Mouse (Mus musculus): ENCODE results near the gene Hectd1. TPM values are rescaled to one million over a fixed set of nuclear protein-coding genes. Genes with fewer than 3 reads are reported as not detected.

The Hectd1 gene
- 18.3 and 20.4 TPM in 2 replicates for polyA plus RNA-seq (2012; rRNA removed)

GRCm38 (mm10) chr12:51829290-51830076 is at the start of gene Hectd1:
Hectd1 (minus strand) TSS chr12:51829536.

Other genes starting within 250 kb of the Hectd1 start
- gene Coch, start 236.2 kb downstream of the Hectd1 start, polyA plus RNA-seq (2012; rRNA removed) = 0.02 TPM in 2 replicates
- 5.5 and 6.3 TPM in 2 replicates for gene Ap4s1, start 138.5 kb downstream of the Hectd1 start, polyA plus RNA-seq (2012; rRNA removed)
- gene Strn3, start 137.6 kb downstream of the Hectd1 start, polyA plus RNA-seq (2012; rRNA removed) = 14.0 TPM in 2 replicates
- 5.8 TPM in 2 replicates for gene Heatr5a, start 141.8 kb upstream of the Hectd1 start, polyA plus RNA-seq (2012; rRNA removed)
- 11.5 and 12.8 TPM in 2 replicates for gene Dtd2, start 177.0 kb upstream of the Hectd1 start, polyA plus RNA-seq (2012; rRNA removed)
- gene Gpr33, start 198.5 kb upstream of the Hectd1 start, polyA plus RNA-seq (2012; rRNA removed) = 0.02 TPM in 1 of 2 replicates, not detected in the other

All from liver, embryonic 18 days (tissue).